Mouse (Mus musculus): ENCODE results near the gene Atp11a. TPM values are rescaled to one million over a fixed set of nuclear protein-coding genes. Genes with fewer than 3 reads are reported as not detected.

Atp11a gene
- 10 to 100 TPM; 50.6 to 53.1 TPM for total RNA-seq (2021)

DNA sequence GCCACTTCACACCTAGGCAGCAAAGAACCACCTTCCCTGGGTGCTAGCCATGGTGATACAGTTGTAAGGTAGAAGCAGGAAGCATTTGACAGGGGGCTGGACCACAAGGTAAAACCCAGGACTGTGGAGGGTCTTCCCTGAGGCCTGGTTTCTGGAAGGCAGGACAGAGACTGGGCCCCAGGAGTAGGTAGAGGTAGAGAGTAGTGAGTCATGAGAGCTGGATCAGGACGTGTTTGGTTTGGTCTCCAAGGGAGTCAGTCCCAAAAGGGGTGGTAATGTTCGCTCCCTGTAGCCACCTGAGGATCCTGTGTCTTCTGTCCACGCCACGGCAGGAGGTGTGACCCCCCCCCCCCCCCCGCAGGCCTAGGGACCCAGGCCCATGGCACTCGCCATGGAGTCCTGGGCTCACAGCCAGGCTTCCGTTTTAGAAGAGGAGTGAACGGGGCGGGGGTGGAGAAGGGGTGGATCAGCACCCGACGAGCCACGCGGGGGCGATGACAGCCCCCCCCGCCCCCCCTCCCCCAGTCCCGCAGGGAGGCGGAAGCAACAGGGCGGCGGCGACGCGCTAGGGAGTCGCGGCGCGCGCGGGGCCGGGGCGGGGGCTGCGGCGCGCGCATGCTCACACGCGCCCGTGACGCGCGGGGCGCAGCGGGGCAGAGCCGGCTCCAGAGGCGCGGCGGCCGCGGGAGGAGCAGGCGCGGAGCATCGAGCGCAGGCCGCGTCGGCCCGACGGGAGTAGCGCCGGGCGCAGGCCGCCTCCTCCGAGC, at the start of gene Atp11a:
Atp11a (plus strand) TSS at position 624 of the 767 bp plus-strand sequence.
- peak; percentile 45 to 61 for DNase-seq (ENCODE audit: extremely low spot score in 1 of 2, low spot score in 1 of 2)

DNA sequence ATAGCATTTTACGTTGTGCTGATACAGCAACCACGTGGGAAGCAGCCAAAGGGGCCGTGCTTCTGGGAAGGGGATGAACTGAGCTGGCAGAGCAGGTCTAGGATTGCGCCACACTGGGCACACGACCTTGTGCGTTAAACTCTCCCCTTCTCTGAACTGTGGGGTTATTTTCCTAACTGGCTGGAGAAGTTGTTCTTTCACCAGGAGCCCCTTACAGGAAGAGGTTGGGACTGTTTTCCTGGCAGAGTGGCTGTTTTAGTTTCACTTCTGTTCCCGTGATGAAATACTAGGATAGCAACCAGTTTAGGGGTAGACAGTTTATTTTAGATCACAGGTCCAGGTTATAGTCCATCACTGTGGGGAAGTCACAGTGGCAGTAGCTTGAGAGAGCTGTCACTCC, 45.2 kb upstream of the Atp11a start:
- DNase-seq (ENCODE audit: extremely low spot score in 1 of 2, low spot score in 1 of 2): no peak

DNA sequence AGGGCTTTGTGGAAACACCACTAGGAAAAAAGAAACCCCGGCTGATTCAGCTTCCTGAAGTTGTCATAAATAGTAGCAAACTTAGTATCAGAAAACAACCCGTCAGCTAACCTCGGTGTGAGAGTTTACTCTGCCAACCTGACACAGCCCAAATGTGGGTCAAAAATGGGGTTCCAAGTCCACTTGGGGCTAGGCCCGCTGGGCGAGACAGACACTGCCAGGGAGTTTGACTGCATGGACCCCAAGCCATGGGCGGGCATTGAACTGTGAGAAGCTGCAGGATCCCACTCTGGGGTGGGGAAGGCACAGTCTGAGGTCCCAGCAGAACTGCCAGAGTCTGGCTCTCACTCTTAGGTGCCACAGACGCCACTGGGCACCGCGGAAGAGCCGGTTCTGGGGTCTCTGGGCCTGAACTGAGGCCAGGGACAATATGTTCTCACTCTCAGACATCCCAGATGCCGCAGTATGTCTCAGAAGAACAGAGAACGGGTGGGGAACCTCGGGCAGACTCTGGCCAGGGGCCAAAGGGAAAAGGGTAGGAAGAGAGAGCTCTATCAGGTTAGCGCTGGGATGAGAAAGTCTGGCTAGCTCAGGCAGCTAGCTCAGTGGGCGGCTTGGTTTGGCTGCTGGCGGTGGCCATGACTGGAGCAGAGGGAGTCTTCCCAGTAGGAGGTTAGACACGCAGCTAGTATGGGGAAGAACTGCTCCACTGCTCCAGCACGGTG, 40.8 kb upstream of the Atp11a start:
- no peak for DNase-seq (ENCODE audit: extremely low spot score in 1 of 2, low spot score in 1 of 2)

DNA sequence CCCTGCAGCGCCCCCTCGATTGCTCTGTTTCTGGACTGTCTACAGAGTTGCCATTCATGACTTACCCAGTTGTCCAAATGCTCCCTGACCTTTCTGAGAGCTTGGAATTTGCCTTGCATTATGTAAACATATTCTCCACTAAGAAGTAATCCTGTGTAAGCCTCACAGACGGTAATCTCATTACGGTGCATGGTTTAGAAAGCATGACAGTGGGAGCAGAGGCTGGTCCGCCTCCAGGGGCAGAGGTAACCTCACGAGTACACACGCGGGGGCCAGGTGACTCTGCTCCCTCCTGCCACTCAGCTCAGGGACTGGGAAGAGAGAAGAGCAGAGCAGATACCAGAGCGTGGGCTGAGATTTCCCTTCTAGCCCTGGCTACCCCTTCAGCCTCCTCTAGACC, 37.7 kb upstream of the Atp11a start:
- no peak for DNase-seq (ENCODE audit: extremely low spot score in 1 of 2, low spot score in 1 of 2)

DNA sequence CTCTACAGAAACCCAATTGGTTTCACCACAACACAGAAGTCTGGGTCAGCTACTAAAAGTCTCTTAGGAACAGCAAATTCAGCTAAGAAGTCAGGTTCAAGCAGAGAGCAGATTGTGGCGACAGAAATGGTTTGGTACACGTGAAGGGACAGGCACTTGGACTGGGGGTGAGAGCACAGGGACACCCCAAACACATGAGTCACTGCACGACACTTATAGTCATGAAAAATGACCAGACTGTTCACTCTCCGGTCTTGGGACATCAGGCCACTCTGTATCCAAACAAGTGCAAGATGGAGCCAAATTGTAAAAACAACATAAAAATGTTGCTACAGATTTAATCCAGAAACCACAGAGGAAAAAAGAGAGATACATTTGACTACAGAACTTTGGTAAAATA, 28.2 kb upstream of the Atp11a start:
- no peak for DNase-seq (ENCODE audit: extremely low spot score in 1 of 2, low spot score in 1 of 2)

DNA sequence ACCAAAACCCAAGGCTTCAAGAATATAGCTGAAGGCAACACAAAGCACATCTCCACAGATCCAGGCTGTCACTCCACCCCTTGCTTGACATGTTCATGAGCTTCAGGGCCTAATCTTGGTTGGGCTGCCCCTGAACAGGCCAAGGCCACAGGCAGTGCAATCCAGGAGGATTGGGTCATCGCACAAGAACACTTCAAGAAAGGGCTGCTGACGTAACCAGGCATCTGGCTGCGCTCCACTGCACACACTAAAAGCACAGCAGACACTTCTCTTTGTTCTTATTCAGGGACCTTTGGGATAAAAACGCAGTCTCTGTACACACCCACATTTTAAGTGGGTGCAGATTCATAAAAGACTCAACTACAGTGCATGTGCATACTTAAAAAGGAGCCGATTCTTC, 26.0 kb upstream of the Atp11a start:
- DNase-seq (ENCODE audit: extremely low spot score in 1 of 2, low spot score in 1 of 2): no peak

DNA sequence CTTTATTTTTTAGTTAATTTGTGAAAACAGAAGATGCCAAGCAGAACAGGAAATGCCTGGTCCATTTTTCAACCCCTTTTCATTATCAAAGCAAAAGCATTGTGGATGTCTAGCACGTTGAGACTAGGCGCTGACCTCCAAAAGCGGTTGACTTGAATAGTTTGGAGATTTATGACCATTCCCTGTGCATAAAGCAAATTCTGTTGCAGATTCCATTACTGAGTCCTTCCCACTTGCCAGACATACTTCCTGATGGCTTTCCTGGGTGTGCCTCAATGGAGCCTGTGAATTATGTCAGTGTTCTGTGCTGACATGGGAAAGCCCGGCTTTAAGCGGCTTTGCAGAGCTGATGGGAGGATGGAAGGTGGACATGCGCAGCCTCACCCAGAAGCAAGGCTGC, 24.4 kb upstream of the Atp11a start:
- no peak for DNase-seq (ENCODE audit: extremely low spot score in 1 of 2, low spot score in 1 of 2)

DNA sequence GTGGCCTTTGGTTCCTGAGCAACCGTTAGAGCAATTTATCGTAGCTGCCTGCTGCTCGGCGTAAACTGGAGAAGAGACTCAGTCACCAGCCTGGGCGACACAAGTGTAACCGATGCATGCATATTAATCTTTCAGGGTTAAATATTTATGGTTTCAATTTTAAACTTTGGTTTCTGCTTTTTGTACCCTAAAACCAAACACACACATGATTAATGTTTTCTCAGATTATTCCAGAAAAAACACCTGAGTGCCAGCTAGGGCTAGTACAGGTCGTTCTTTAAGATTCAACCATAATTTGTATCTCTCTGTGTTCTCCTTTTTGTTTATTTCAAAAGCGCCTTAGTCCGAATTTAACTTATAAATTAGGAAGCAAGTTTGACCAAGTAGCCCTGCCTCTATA, 17.7 kb upstream of the Atp11a start:
- no peak for DNase-seq (ENCODE audit: extremely low spot score in 1 of 2, low spot score in 1 of 2)

DNA sequence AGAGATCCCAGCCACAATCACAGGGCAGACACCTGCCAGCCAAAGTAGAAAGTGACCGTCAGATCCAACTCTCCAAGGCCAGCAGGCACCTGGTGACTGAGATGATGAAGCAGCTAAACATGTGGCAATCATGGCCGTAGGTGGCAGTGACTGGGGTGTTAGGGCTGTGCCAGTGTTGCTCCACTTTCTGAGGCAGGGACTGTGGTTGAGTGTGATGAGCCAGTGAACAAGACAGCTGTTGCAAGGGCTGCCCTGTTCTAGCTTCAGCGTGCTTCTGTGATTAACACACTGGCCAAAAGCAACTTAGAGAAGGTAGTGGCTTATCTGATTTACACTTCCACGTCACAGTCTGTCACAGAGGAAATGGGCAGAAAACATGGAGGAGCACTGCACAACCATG, 13.4 kb upstream of the Atp11a start:
- no peak for DNase-seq (ENCODE audit: extremely low spot score in 1 of 2, low spot score in 1 of 2)

DNA sequence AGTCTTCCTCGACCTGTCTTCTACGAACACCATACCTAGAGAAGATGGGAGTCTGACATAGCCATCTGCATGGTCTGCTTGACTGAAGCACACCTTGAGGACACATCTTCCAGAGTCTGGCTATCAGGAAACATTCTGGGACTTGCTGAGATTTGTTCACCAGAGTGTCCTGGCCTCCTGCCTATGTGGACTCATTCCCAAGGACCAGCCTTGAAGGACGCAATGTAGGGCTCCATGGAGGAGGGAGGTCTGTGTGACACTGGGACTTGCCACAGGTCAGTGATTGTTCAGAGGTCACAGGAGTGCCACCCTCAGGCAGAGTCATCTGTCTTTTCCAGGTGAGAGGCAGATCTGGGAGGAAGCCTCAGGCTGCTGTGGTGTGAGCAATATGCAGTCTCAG, 8.6 kb upstream of the Atp11a start:
- no peak for DNase-seq (ENCODE audit: extremely low spot score in 1 of 2, low spot score in 1 of 2)

DNA sequence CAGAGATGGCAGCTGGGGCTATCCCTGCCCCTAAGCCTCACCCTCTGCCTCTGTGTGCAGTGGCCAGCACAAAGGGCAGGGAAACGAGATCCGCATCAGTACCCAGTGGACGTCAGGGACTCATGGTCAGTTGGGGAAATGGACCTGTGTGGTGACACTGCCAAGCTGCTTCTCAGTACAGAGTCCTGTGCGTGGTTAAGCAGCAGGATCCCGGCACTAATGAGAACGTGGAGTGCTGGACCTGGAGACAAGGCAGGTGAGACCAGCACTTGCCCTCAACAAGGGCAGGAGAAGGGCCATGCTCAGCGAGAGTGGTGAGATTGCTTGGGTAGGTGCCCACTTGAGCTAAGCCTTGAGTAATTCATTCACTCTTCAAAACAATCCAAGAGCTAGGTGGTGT, 7.7 kb upstream of the Atp11a start:
- DNase-seq (ENCODE audit: extremely low spot score in 1 of 2, low spot score in 1 of 2): no peak

DNA sequence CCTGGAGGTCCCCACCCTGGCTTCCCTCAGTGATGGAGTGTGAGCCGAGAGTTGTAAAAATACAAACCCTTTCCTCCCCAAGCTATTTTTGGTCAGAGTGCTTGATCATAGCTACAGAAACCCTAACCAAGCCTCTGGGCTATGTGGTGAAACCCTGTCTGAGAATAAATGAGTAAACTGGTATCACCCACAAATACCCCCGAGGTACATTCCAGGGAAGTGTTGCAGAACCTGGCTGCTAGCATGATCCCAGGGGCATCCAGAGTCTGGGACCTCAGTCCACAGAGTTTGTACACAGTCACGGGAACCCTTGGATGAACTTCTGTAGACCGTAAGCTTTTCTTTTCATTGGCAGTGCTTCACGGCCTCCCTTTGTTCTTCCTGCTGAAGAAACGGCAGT, 3.8 kb upstream of the Atp11a start:
- DNase-seq (ENCODE audit: extremely low spot score in 1 of 2, low spot score in 1 of 2): no peak

DNA sequence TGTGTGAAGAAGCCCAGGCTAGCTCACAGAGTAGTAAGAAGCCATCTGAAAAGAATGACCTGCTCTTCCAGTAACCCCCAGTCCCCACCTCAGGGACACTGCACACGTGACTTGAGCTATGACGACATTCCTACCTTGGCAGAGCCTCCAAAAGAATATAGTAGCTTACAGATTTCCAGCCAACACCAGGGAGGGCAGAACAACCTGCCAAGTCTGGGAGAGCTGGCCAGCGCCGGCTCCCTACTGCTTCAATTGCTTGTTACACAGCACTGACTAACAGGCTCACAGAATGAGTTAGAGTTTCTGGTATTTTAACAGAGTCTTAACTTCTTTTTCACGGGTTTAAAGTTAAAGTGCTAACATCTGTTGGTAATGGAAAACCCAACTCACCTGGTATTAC, 2.7 kb upstream of the Atp11a start:
- DNase-seq (ENCODE audit: extremely low spot score in 1 of 2, low spot score in 1 of 2): no peak

DNA sequence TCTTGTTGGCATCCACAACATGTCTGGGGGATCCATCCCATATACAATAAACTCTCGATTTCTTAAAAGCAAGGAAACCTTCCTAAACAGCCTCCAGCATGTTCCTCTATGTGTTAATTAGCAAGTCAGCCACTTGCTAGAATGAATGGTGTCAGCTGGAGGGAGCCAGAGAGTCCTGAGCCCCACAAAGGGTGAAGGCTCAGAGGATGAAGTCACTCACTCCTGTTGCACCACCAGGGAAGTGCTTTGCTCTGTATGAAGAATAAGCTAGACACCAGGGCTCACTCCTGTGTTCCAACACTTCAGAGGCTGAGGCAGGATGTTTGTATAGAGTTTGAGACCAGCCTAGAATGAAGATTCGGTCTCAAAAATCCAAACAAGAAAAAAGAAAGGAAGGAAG, 1.5 kb upstream of the Atp11a start:
- no peak for DNase-seq (ENCODE audit: extremely low spot score in 1 of 2, low spot score in 1 of 2)

DNA sequence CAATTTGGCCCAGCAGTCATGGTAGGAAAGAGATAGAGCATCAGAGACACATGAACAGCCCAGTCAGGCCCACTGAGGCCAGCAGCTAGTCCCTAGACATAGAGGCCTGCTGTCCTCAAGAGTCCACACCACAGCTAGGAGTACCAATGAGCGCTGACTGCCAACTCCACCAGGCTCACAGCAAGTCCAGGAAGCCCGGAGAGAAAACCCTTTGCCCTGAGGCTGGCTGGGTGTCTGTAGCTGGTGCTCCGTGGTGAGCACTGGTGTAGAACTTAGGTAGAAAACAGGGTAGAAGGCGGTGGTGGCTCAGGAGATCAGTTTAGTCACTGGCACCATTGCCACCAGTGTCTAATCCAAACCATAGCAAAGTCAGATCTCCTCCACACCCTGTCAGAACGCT, 988 bp upstream of the Atp11a start:
- no peak for DNase-seq (ENCODE audit: extremely low spot score in 1 of 2, low spot score in 1 of 2)

DNA sequence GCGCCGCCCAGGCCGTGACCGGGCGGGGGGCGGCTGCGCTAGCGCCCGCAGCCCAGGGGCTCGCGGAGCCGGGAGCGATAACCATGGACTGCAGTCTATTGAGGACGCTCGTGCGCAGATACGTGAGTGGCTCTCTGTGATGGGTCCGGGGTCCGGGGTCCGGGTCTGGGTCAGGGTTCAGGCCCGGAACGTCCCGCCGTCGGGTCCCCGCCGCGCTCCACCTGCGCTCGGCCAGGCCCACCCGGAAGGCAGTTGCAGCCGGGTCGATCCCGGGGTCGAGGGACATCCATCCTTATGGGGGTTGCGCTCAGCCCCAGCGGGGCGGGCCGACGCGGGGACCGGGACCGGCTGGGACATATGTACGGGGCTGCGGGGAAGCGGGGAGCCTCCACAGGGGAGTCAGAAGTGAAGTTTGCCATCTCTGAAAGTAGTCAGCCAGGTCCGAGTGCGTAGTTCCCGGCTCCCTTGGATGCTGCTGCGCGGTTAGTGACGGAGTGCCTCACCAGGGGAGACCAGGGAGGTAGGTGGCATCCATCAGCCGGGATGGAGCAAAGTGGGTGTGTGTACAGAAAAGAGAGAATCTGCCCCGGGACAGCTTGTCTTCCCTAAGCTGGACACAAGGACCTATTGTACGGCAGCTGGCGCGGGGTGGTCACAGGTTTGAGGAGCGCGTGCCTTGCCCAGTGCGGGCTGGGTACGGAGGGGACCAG, 572 bp downstream of the Atp11a start:
- peak; percentile 22 to 27 for DNase-seq (ENCODE audit: extremely low spot score in 1 of 2, low spot score in 1 of 2)

DNA sequence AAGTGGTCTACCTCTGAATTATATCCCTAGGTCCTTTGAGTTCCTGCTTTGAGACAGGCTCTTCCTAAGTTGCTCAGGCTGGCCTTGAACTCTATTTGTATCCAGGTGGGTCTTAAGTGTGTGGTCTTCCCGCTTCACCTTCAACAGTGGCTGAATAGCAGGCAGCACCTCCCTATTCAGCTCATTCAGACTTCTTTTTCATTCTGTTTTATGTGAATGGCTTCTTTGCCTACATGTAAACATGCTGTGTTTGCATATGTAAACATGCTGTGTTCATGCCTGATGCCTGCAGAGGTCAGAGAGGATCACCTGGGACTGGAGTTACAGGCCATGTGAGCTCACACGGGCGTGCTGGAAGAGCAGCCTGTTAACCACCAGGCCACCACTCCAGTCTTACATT, 3.1 kb downstream of the Atp11a start:
- no peak for DNase-seq (ENCODE audit: extremely low spot score in 1 of 2, low spot score in 1 of 2)

DNA sequence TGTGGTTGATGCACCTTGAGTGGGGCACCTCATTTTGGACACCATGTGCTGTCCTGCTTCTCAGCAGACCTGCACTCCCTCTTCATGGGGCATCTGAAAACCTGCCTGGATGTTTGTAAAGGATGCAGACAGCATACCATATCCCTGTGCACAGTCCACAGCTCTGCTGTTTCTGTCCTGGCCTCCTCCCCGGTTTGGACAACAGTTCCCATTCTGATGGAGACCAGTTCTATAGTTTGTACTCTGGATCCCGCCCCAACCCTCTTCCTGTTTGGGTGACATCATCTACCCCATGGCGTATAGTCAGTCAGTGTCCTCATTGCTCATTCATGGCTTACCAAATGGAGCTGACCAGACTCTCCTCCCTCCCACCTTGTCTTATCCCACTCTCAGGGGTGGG, 5.1 kb downstream of the Atp11a start:
- no peak for DNase-seq (ENCODE audit: extremely low spot score in 1 of 2, low spot score in 1 of 2)

DNA sequence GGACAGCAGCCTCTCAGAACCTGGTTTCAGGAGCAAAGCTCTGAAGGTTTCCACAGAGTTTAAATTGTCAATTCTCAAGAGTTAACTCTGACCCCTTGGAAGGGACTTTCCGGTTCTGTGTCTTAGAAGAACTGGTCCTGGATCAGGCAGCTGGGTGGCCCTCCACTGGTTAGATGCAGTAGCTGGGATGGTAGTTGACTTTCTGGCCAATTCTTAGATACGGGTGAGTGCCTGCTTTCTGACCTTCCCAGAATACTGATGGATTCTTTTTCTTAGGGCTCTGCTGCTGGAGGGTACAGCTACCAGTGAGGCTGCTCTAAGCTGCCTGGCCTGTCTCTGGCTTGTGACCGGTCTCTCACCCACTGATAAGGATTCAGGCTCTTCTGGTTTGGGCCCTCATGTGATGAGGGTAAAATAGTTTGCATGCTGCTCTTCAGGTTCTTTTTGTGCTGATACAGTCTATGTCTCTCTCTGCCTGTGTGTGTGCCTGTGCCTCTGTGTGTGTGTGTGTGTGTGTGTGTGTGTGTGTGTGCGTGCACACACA, 6.8 kb downstream of the Atp11a start:
- no peak for DNase-seq (ENCODE audit: extremely low spot score in 1 of 2, low spot score in 1 of 2)

DNA sequence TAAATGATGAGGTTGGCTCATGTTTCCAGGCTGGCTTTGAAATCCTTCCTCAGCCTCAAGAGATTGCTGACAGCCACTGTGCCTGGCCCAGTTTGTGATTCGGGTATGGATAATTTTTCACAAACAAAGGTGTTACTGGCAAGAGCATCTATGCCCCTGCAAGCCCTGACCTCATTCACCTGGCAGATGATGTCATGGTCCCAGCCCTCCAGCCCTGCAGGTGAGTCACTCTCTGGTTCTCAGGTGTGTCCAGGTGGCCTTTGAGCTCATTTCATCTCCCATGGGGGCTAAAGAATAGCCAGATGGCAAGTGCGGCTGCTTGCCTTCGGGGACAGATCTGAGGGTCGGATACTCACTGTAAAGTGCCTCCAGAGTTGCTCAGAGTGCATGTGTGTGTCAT, 8.2 kb downstream of the Atp11a start:
- DNase-seq (ENCODE audit: extremely low spot score in 1 of 2, low spot score in 1 of 2): no peak

DNA sequence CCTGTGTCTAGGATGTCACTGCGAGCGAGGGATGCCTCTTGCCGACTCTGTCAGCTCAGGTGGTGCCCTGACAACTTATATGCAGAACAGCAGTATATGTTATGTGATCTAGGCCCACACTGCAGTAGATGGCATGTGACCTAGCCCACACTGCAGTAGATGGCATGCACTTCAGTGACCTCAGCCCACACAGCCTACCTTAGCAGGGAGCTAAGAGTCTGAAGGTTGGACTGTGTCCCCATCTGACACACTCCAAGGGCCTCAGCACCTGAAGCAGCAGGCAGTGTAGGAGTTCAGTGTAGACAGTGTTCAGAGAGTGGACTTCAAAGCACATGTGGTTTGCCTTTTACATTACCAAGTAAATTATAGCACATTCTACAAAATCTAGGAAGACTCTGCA, 10.4 kb downstream of the Atp11a start:
- no peak for DNase-seq (ENCODE audit: extremely low spot score in 1 of 2, low spot score in 1 of 2)
